Mouse (Mus musculus): ENCODE results near the gene Invs.

DNA sequence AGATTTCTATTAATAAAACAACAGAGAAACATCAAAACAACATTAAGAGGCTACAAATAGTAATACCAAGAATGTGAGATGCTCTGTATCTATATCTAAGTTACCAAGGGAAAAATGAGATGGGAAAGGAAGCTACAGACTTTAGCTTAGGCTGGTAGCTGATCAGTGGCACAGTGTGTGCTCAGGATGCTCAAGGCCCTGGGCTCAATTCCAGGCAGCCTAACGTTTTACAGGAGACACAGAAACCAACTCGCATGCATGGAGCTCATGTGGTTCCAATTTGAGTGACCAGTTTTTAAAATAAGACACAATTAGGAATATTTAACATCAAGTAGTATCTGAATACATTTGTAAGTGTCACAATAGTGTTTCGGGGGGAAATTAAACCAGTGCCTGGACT lies 3.8 kb upstream of the Invs start:
- no peak for TF ChIP-seq CTCF (IDR thresholded peaks at IDR 0.05; ENCODE audit: control insufficient read depth, insufficient read depth, insufficient read length)
- TF ChIP-seq MAX (IDR thresholded peaks at IDR 0.05) = no peak

Measured in C2C12 (cell line).